Mouse (Mus musculus) forebrain, embryonic 14.5 days (tissue): ENCODE data around the gene Lkaaear1. TPM values are rescaled to one million over a fixed set of nuclear protein-coding genes. Genes with fewer than 3 reads are reported as not detected.

ENCODE experiments used
- ATAC-seq: fragments of 200-750 bp; cut with Nextera tagmentation; 2 replicates; pipeline ENCODE4 v1.8.0; 2017; ENCODE audit warnings: mild to moderate bottlenecking, moderate library complexity
- DNase-seq: peaks from one replicate; pipeline ENCODE4 v3.0.0-alpha.2; 2015; ENCODE audit warnings: low spot score
- H3K27ac ChIP-seq: fragments of 300-500 bp; sonication (generic); 2 replicates; pipeline ENCODE4 v1.5.1; 2014; ENCODE audit warnings: low read depth, mild to moderate bottlenecking, control low read depth, low read length, moderate library complexity
- H3K27me3 ChIP-seq: fragments of 300-500 bp; sonication (generic); replicated peaks from 2 replicates; pipeline ENCODE4 v1.6.1; 2014; ENCODE audit warnings: low read length, control low read depth, mixed read lengths; ENCODE audit not compliant: control insufficient read depth, insufficient read depth
- H3K36me3 ChIP-seq: fragments of 300-500 bp; sonication (generic); 2 replicates; pipeline ENCODE4 v1.6.1; 2014; ENCODE audit warnings: low read length, control low read depth; ENCODE audit not compliant: control insufficient read depth, insufficient read depth
- H3K4me1 ChIP-seq: fragments of 300-500 bp; sonication (generic); 2 replicates; pipeline ENCODE4 v1.6.1; 2014; ENCODE audit warnings: antibody characterized with exemption, low read length, control low read depth; ENCODE audit not compliant: control insufficient read depth, insufficient read depth
- H3K4me2 ChIP-seq: fragments of 300-500 bp; sonication (generic); 2 replicates; pipeline ENCODE4 v1.6.1; 2014; ENCODE audit warnings: mild to moderate bottlenecking, control low read depth, low read length
- H3K4me3 ChIP-seq: fragments of 300-500 bp; sonication (generic); 2 replicates; pipeline ENCODE4 v1.5.1; 2014; ENCODE audit warnings: low read depth, low read length, control low read depth
- H3K9ac ChIP-seq: fragments of 300-500 bp; sonication (generic); 2 replicates; pipeline ENCODE4 v1.6.1; 2014; ENCODE audit warnings: mild to moderate bottlenecking, low read length, control low read depth, moderate library complexity
- H3K9me3 ChIP-seq: fragments of 300-500 bp; sonication (generic); replicated peaks from 2 replicates; pipeline ENCODE4 v1.6.1; 2016; ENCODE audit warnings: low read length, control low read depth, mixed read lengths; ENCODE audit not compliant: control insufficient read depth
- WGBS: fragments of 180-500 bp; shearing (Covaris S2); extraction: QIAGEN DNeasy Blood & Tissue Kit; methylation state at CpG from one replicate; pipeline ENCODE4 v1.1.7; 2014; 5-methylcytosine and 5-hydroxymethylcytosine counted together
- polyA plus RNA-seq: library from polyadenylated mRNA; unstranded; fragments of >200 nt; fragmentation: Nextera tagmentation; extraction: Ambion mirVana; gene quantifications from 2 replicates; pipeline ENCODE4 v1.2.1, GENCODE M21; 2014

The Lkaaear1 gene
- polyA plus RNA-seq, 1 experiment from 2014 or later = not detected

DNA sequence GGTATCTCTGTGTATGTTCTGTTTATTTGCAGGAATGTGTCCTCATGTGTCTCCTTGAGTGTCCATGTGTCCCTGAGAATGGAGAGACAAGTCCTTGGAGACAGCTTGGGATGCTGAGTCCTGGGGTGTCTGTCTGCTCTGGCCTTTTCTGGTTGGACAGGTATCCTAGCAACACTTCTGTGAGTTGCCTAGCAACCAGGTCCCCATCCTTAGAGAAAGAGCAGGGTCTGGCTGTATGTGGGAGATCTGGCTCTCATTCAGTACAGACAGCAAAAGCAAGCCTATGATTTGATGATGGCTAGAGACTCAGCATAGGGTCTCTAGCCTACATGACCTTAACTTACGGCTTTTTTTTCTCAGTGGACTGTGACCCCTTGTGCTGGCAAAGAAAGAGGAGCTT, 15.5 kb upstream of the Lkaaear1 start:
- ATAC-seq = peak; percentile 73; the same call in 1 of the 2 replicates
- H3K4me3 ChIP-seq = no peak overlapping the region
- H3K9ac ChIP-seq = 0 out of 2 replicates have a peak overlapping the region, but pooled peaks have one; percentile 73
- H3K27ac ChIP-seq = peak overlapping the region; percentile 80
- 71% methylated on average over 1 of the region's 1 CpGs for WGBS
- DNase-seq = peak; percentile 79
- H3K4me2 ChIP-seq = peak overlapping the region; percentile 59
- H3K36me3 ChIP-seq = peaks cover 6% of the 10 kb centered on the region
- no peaks in the 10 kb centered on the region for H3K9me3 ChIP-seq
- H3K4me1 ChIP-seq = peaks cover 19% of the 10 kb centered on the region
- no peaks in the 10 kb centered on the region for H3K27me3 ChIP-seq

DNA sequence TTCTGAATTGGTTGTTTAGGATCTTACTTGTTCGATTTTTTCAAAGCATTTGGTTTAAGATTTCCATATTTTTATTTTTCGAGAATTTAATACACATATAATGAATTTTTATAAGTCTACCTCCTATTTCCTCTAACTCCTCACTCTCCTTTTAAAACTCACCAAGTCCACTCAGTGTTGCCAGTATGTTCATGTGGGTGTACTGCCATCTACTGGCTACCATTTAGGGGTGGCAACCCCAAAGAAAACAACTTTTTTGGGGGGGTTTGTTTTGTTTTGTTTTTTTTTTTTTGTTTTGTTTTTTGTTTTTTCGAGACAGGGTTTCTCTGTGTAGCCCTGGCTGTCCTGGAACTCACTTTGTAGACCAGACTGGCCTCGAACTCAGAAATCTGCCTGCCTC, 8.4 kb upstream of the Lkaaear1 start:
- Histone ChIP-seq H3K36me3 (no peaks in the 10 kb centered on the region), H3K4me3 (no peak overlapping the region), H3K4me2 (no peak overlapping the region), H3K27me3 (no peaks in the 10 kb centered on the region), H3K9ac (no peak overlapping the region), H3K4me1 (no peaks in the 10 kb centered on the region), H3K9me3 (no peaks in the 10 kb centered on the region), H3K27ac (no peak overlapping the region)
- ATAC-seq = no peak
- peak; percentile 29 for DNase-seq
- WGBS = 39% methylated on average over 4 of the region's 4 CpGs

DNA sequence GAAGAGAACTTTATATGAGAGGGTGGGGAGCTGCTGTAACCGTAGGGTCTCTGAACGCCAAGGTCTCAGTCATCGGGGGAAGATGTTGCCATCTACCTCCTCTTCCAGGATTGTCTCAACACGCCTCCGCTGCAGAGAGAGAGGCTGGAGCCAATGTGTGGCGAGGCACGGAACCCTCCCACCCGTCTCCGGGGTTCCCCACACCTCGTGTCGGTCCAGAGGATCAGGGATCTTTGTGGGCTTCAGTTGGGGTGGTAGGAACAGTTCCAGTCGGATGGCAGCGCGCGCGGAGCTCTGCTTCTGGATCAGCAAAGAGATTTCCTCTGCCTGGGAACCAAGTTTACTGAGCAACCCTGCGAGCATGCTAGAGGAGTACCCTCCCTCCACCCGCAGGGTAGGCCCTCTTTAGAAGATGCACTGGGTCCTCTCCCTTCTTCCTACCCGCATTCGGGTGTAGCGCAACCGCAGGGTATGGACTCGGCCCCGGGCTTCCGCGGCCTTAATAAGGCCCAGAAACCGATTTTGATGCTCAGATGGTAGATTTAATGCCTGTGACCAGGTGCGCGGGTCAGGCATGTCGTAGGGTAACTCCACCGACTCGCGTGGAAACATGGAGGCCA, 1.3 kb downstream of the Lkaaear1 start:
- no peak overlapping the region for H3K27ac ChIP-seq
- DNase-seq (no peak), ATAC-seq (no peak)
- H3K4me2 ChIP-seq = no peak overlapping the region
- H3K9ac ChIP-seq = no peak overlapping the region
- no peaks in the 10 kb centered on the region for H3K36me3 ChIP-seq
- no peak overlapping the region for H3K4me3 ChIP-seq
- no peaks in the 10 kb centered on the region for H3K9me3 ChIP-seq
- no peaks in the 10 kb centered on the region for H3K27me3 ChIP-seq
- H3K4me1 ChIP-seq = peaks cover 11% of the 10 kb centered on the region; the same call in 1 of the 2 replicates
- WGBS = 82% methylated on average over 33 of the region's 33 CpGs

DNA sequence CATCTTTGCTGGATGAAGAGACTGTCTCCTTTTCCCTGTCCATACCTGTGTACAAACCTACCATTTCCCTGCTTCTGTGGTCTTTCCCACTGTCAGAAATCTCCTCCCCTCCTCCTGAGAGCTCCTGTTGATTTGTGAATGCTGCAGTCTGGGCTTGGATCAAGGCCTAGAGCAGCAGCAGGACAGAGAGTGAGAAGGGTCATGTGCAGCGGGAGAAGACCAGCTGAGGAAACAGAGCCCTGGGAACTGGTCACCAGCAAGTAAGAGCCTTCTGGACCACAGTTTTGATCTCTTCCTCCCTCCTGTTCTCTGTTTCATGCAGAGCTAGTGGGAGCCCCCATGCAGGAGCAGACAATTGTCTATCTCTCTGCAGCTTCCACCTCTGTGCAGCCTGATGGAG, 2.5 kb downstream of the Lkaaear1 start:
- DNase-seq (no peak), ATAC-seq (no peak)
- no peak overlapping the region for H3K4me3 ChIP-seq
- H3K4me2 ChIP-seq = no peak overlapping the region
- peaks cover 11% of the 10 kb centered on the region; the same call in 1 of the 2 replicates for H3K4me1 ChIP-seq
- no peak overlapping the region for H3K9ac ChIP-seq
- no peaks in the 10 kb centered on the region for H3K27me3 ChIP-seq
- H3K27ac ChIP-seq = no peak overlapping the region
- H3K9me3 ChIP-seq = no peaks in the 10 kb centered on the region
- no peaks in the 10 kb centered on the region for H3K36me3 ChIP-seq
- WGBS = 75% methylated on average over 1 of the region's 1 CpGs

DNA sequence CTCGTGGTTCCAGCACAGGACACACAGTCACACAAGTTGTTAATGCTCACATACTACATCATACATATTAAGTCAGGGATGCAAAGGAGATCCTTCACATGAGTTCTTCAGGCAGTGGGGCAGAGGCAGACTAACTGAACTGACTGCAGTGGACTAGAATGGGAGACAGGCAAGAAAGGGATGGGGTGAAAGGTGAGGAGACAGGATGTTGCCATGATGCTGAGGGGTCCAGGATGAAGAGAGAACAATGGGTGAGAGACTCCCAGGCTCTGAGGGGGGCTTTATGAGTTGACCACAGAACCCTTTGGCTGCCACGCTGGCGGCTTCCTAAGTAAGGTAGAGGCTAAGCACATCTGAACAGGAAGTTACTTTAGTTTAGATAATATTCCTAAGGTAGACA, 3.7 kb downstream of the Lkaaear1 start:
- H3K36me3 ChIP-seq = peaks cover 5% of the 10 kb centered on the region
- H3K4me1 ChIP-seq = peaks cover 11% of the 10 kb centered on the region; the same call in 1 of the 2 replicates
- H3K4me2 ChIP-seq = peak overlapping the region; percentile 81; the same call in 1 of the 2 replicates
- no peak for ATAC-seq
- H3K9me3 ChIP-seq = no peaks in the 10 kb centered on the region
- H3K27me3 ChIP-seq = no peaks in the 10 kb centered on the region
- no peak overlapping the region for H3K27ac ChIP-seq
- 87% methylated on average over 3 of the region's 3 CpGs for WGBS
- 0 out of 2 replicates have a peak overlapping the region, but pooled peaks have one; percentile 83 for H3K9ac ChIP-seq
- H3K4me3 ChIP-seq = no peak overlapping the region
- no peak for DNase-seq

DNA sequence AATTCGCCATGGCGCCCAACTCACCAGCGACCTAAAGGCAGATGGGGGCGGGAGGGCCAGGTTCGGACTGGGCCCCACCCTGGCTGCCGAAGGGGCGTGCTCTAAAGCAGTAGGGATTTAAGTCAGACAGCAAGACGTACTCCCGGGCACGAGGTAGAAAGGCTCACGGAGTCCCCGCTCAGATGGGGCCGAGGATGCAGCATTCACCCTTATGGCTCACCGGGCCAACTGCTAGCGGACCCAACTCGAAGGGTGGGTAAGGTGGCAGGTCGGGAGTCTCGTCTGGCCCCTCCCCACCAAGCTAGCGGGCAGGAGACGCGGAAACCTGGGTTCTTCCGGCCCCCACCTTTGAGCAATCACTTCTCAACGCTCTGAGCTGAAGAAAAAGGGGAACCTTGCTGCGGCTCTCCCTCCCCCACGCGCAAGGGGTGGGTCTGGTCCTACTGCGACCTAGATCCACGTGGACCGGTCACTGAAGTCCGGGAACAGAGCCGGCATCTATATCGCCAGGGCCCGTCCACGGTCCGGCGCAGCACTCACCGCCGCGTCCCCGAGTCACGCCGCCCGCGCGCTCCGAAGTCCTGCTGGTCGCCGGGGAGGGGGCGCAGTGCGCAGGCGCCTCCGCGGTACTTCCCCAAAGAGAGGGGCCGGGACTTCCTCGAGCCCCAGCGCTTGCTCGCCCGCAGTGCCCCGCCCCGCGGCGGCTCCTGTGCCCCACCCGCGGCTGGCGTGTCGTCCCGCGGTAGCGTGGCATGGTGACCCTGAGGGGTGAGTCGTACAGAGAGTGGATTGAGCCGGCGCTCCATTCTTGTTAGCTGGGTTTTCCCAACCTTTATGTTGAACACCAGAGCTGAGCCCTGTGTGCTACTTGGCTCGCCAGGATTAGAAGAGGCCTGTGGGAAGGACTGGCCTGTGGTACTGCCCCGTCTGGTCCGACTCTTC, 4.6 kb downstream of the Lkaaear1 start, which contains the start of gene Rgs19:
Gene Rgs19 (minus strand): TSS at position 639 of the 942 bp plus-strand sequence.
- ATAC-seq (peak; percentile 91), DNase-seq (peak; percentile 80)
- under 1% methylated on average over 74 of the region's 75 CpGs for WGBS
- Histone ChIP-seq H3K27me3 (no peaks in the 10 kb centered on the region), H3K4me1 (peaks cover 11% of the 10 kb centered on the region; the same call in 1 of the 2 replicates), H3K4me2 (peak within 1 kb of the TSS; percentile 81), H3K9ac (peak within 1 kb of the TSS; percentile 83), H3K27ac (peak within 1 kb of the TSS; percentile 35; the same call in 1 of the 2 replicates), H3K4me3 (peak within 1 kb of the TSS; percentile 71), H3K36me3 (peaks cover 15% of the 10 kb centered on the region), H3K9me3 (no peaks in the 10 kb centered on the region)

DNA sequence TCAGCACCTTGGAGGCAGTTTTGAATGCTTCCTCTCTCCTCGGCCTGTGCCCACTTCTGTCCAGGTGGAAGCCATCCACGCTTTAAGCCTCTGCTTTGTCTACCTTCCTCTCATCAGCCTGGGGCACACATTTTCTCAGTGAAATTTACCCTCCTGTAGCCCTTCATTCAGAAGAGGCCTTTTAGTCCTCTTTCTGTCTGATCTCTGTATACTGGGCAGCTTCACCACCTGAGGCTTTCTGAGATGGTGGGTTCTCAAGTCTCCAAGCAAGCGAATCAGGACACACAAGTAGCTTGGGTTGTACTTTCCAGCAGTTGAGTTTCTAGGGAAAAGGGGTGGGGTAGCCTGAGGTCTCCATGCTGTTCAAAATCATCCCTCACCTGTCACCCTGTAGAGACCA, 5.9 kb downstream of the Lkaaear1 start:
- Histone ChIP-seq H3K9me3 (no peaks in the 10 kb centered on the region), H3K4me1 (peaks cover 11% of the 10 kb centered on the region; the same call in 1 of the 2 replicates), H3K27me3 (no peaks in the 10 kb centered on the region), H3K9ac (no peak overlapping the region), H3K4me2 (peak overlapping the region; percentile 81; the same call in 1 of the 2 replicates), H3K27ac (no peak overlapping the region), H3K4me3 (peak overlapping the region; percentile 71; the same call in 1 of the 2 replicates), H3K36me3 (peaks cover 23% of the 10 kb centered on the region)
- ATAC-seq = no peak
- DNase-seq = no peak
- WGBS = 85% methylated on average over 3 of the region's 3 CpGs

DNA sequence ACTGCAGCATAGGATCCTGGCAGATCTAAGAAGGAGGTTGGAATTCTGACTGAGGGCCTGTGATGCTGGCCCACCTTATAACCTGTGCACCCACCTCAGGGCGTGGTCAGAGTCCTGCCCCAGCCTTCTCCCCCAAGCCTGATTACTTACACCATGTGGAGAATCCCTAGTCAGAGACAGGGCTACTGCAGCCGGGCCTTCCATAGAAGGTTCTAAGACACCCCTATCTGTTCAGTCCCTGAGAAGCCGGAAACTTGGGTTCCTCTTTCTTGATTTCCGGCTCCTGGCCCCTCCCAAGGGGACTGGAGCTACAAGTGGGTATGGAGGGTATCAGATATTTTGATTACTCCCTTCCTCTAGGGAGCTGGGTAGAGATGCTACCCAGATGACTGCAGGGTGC, 6.7 kb downstream of the Lkaaear1 start:
- Histone ChIP-seq H3K27me3 (no peaks in the 10 kb centered on the region), H3K36me3 (peaks cover 31% of the 10 kb centered on the region), H3K4me1 (peaks cover 11% of the 10 kb centered on the region; the same call in 1 of the 2 replicates), H3K4me2 (no peak overlapping the region), H3K4me3 (no peak overlapping the region), H3K9me3 (no peaks in the 10 kb centered on the region), H3K9ac (no peak overlapping the region), H3K27ac (no peak overlapping the region)
- WGBS = 89% methylated on average over 4 of the region's 4 CpGs
- no peak for ATAC-seq
- DNase-seq = no peak
